Mouse (Mus musculus) ES-Bruce4 (cell line): Measurements from ENCODE around the gene Ch25h.

Source experiments
- CTCF ChIP-seq: IDR thresholded peaks from one replicate; pipeline ENCODE4 v1.8.1; 2011; ENCODE audit warnings: low read depth, low read length
- POLR2A ChIP-seq: IDR thresholded peaks from one replicate; pipeline ENCODE4 v1.8.1; 2011; ENCODE audit warnings: low read length; ENCODE audit not compliant: insufficient read depth

GRCm38 (mm10) chr19:34524646-34525045 is 49.7 kb upstream of the Ch25h start:
- TF ChIP-seq CTCF (no peak), POLR2A (no peak)
